Mouse (Mus musculus): ENCODE data around the gene Gm11992.

GRCm38 (mm10) chr11:9046546-9046945, 1.8 kb upstream of the Gm11992 start:
- TF ChIP-seq CTCF (IDR thresholded peaks at IDR 0.05; ENCODE audit: low read depth) (no peak), EP300 (IDR thresholded peaks at IDR 0.05; ENCODE audit: low read depth) (no peak)
